Mouse (Mus musculus) stomach, postnatal 0 days (tissue): ENCODE results near the gene Bcl9l.

Experiments
- CTCF ChIP-seq: IDR thresholded peaks from 2 replicates; pipeline ENCODE4 v1.5.1; 2016; ENCODE audit warnings: antibody characterized with exemption, low read depth, mild to moderate bottlenecking, moderate library complexity
- EP300 ChIP-seq: optimal IDR thresholded peaks from 2 replicates; pipeline ENCODE3; 2016; ENCODE audit warnings: antibody characterized with exemption

- TF ChIP-seq CTCF, result no peak
- TF ChIP-seq EP300, result no peak
Measured at GRCm38 (mm10) chr9:44497624-44498377, 15.2 kb downstream of the Bcl9l start.
